Mouse (Mus musculus): Measurements from ENCODE around the gene Bhmt.

Gene Bhmt

GRCm38 (mm10) chr13:93637282-93638245, at the start of gene Bhmt:
TSS of gene Bhmt (minus strand) at chr13:93637961.
- DNase-seq (ENCODE audit: extremely low read depth, low read depth), result no peak

GRCm38 (mm10) chr13:93687321-93687720, 49.6 kb upstream of the Bhmt start:
- no peak for DNase-seq (ENCODE audit: extremely low read depth, low read depth)

GRCm38 (mm10) chr13:93685226-93685625, 47.5 kb upstream of the Bhmt start:
- DNase-seq (ENCODE audit: extremely low read depth, low read depth), result no peak

- peak; percentile 39 for DNase-seq (ENCODE audit: extremely low read depth, low read depth)
These were observed 45.6 kb upstream of the Bhmt start for GRCm38 (mm10) chr13:93683336-93683735.

GRCm38 (mm10) chr13:93676864-93677263, 39.1 kb upstream of the Bhmt start:
- no peak for DNase-seq (ENCODE audit: extremely low read depth, low read depth)

- DNase-seq (ENCODE audit: extremely low read depth, low read depth), result no peak
These were observed 36.4 kb upstream of the Bhmt start, which contains the start of the genes Bhmt2 and Dmgdh for GRCm38 (mm10) chr13:93674131-93674561. TSS of gene Bhmt2 (minus strand) at chr13:93674302. TSS of gene Dmgdh (plus strand) at chr13:93674433.

GRCm38 (mm10) chr13:93673296-93673695, 35.5 kb upstream of the Bhmt start:
- no peak for DNase-seq (ENCODE audit: extremely low read depth, low read depth)

- DNase-seq (ENCODE audit: extremely low read depth, low read depth), result no peak
These were observed 34.6 kb upstream of the Bhmt start for GRCm38 (mm10) chr13:93672371-93672770.

- DNase-seq (ENCODE audit: extremely low read depth, low read depth), result no peak
These were observed 29.8 kb upstream of the Bhmt start for GRCm38 (mm10) chr13:93667586-93667985.

- DNase-seq (ENCODE audit: extremely low read depth, low read depth), result no peak
These were observed 20.2 kb upstream of the Bhmt start for GRCm38 (mm10) chr13:93657941-93658340.

- no peak for DNase-seq (ENCODE audit: extremely low read depth, low read depth)
These were observed 15.6 kb upstream of the Bhmt start for GRCm38 (mm10) chr13:93653382-93653781.

GRCm38 (mm10) chr13:93648387-93649130, 10.8 kb upstream of the Bhmt start:
- no peak for DNase-seq (ENCODE audit: extremely low read depth, low read depth)

GRCm38 (mm10) chr13:93639636-93640035, 1.9 kb upstream of the Bhmt start:
- no peak for DNase-seq (ENCODE audit: extremely low read depth, low read depth)

- no peak for DNase-seq (ENCODE audit: extremely low read depth, low read depth)
These were observed 1.2 kb downstream of the Bhmt start for GRCm38 (mm10) chr13:93636561-93636960.

- DNase-seq (ENCODE audit: extremely low read depth, low read depth), result no peak
These were observed 4.8 kb downstream of the Bhmt start for GRCm38 (mm10) chr13:93632927-93633326.

GRCm38 (mm10) chr13:93630941-93631705, 6.6 kb downstream of the Bhmt start:
- DNase-seq (ENCODE audit: extremely low read depth, low read depth), result no peak

GRCm38 (mm10) chr13:93628861-93629260, 8.9 kb downstream of the Bhmt start:
- DNase-seq (ENCODE audit: extremely low read depth, low read depth), result no peak

- DNase-seq (ENCODE audit: extremely low read depth, low read depth), result no peak
These were observed 23.3 kb downstream of the Bhmt start for GRCm38 (mm10) chr13:93614361-93614948.

GRCm38 (mm10) chr13:93613771-93614170, 24.0 kb downstream of the Bhmt start:
- no peak for DNase-seq (ENCODE audit: extremely low read depth, low read depth)

- peak; percentile 39 for DNase-seq (ENCODE audit: extremely low read depth, low read depth)
These were observed 24.8 kb downstream of the Bhmt start for GRCm38 (mm10) chr13:93612660-93613607.
